In genomic region chr2:119176761-119177160, GRCm38 (mm10) we compare ENCODE assay signal across 24 mouse cellular contexts. TPM values are rescaled to one million over a fixed set of nuclear protein-coding genes. Genes with fewer than 3 reads are reported as not detected.
DNase-seq lines count a peak whose midpoint lies in the region; ATAC-seq and TF ChIP-seq lines count a peak whose summit lies in the region.
"Had no signal": no experiment of that assay in that cellular context is flagged by ENCODE, and none has a peak within 500 bp of the region (broad histone marks: within the 10 kb centered on the region; RNA-seq: fewer than 3 reads in every experiment).

No protein-coding gene starts in this region.

- H3K4me3 ChIP-seq in midbrain, embryonic 11.5 days (ENCODE audit: low read depth, low read length) = no peak overlapping the region
- H3K4me3 ChIP-seq in midbrain, embryonic 14.5 days (replicated peaks; ENCODE audit: low read depth, low read length) = no peak overlapping the region
- H3K4me3 ChIP-seq in stomach, postnatal 0 days (ENCODE audit: low read depth, low read length) = no peak overlapping the region
- H3K4me3 ChIP-seq: embryonic facial prominence, embryonic 13.5 days; lung, embryonic 15.5 days; midbrain, embryonic 10.5 days had no signal

- no peak for ATAC-seq in midbrain, embryonic 11.5 days (ENCODE audit: low FRiP score)
- ATAC-seq in midbrain, embryonic 14.5 days (ENCODE audit: low FRiP score, low TSS enrichment) = no peak
- no peak for ATAC-seq in stomach, postnatal 0 days (ENCODE audit: low FRiP score, low TSS enrichment)
- ATAC-seq: activated CD4-positive, CD25-positive, alpha-beta regulatory T cell, adult 4 months; forebrain, embryonic 14.5 days; Patski had no signal

- TF ChIP-seq CTCF in stomach, postnatal 0 days (IDR thresholded peaks at IDR 0.05; ENCODE audit: low read depth) = peak; percentile 5; the same call in 1 of the 2 replicates

- 60% methylated on average over 3 of the region's 3 CpGs for WGBS in midbrain, embryonic 11.5 days
- 59% methylated on average over 3 of the region's 3 CpGs for WGBS in midbrain, embryonic 14.5 days
- WGBS in stomach, postnatal 0 days = 62% methylated on average over 3 of the region's 3 CpGs

- H3K27me3 ChIP-seq in midbrain, embryonic 11.5 days (ENCODE audit: control insufficient read depth, insufficient read depth, low read length) = no peaks in the 10 kb centered on the region
- no peaks in the 10 kb centered on the region for H3K27me3 ChIP-seq in midbrain, embryonic 14.5 days (ENCODE audit: control insufficient read depth, insufficient read depth, low read length)
- H3K27me3 ChIP-seq in stomach, postnatal 0 days (ENCODE audit: control insufficient read depth, insufficient read depth, low read length) = no peaks in the 10 kb centered on the region
- H3K27me3 ChIP-seq: embryonic facial prominence, embryonic 13.5 days; lung, embryonic 15.5 days; Patski had no signal

- H3K4me1 ChIP-seq in midbrain, embryonic 11.5 days (ENCODE audit: control insufficient read depth, insufficient read depth, low read length) = peaks cover 10% of the 10 kb centered on the region
- H3K4me1 ChIP-seq in midbrain, embryonic 14.5 days (ENCODE audit: control insufficient read depth, insufficient read depth, low read length) = 0 out of 2 replicates have a peak, but pooled peaks cover 7% of the 10 kb centered on the region
- H3K4me1 ChIP-seq in stomach, postnatal 0 days (replicated peaks; ENCODE audit: control insufficient read depth, insufficient read depth) = 0 out of 2 replicates have a peak, but pooled peaks cover 2% of the 10 kb centered on the region

- H3K4me2 ChIP-seq in midbrain, embryonic 11.5 days = no peak overlapping the region
- no peak overlapping the region for H3K4me2 ChIP-seq in midbrain, embryonic 14.5 days (ENCODE audit: low read length)
- H3K4me2 ChIP-seq in stomach, postnatal 0 days (replicated peaks; ENCODE audit: low read depth) = no peak overlapping the region
- H3K4me2 ChIP-seq: embryonic facial prominence, embryonic 13.5 days; lung, embryonic 15.5 days had no signal

- H3K27ac ChIP-seq in midbrain, embryonic 11.5 days (ENCODE audit: low read depth, low read length) = no peak overlapping the region
- H3K27ac ChIP-seq in midbrain, embryonic 14.5 days (replicated peaks; ENCODE audit: low read depth, low read length) = no peak overlapping the region
- H3K27ac ChIP-seq in stomach, postnatal 0 days (replicated peaks) = no peak overlapping the region
- H3K27ac ChIP-seq: embryonic facial prominence, embryonic 13.5 days; lung, embryonic 15.5 days; macrophage; midbrain, embryonic 10.5 days had no signal

- DNase-seq in kidney, adult 11 months = peak; percentile 27
- no peak for DNase-seq in kidney, postnatal 10 days
- DNase-seq in midbrain, embryonic 11.5 days (ENCODE audit: low spot score, missing footprints) = peak; percentile 35
- DNase-seq in midbrain, embryonic 14.5 days = no peak
- DNase-seq in adipocyte (ENCODE audit: low spot score) = peak; percentile 37
- DNase-seq in stomach, postnatal 0 days (ENCODE audit: low spot score) = no peak
- DNase-seq in layer of hippocampus, postnatal 25 days (ENCODE audit: extremely low spot score in 1 of 2, low spot score in 1 of 2) = no peak
- no peak for DNase-seq in lung, postnatal 36 days
- DNase-seq: adrenal gland, postnatal 14 days; cerebellum, postnatal 14 days; gastrocnemius, postnatal 36 days; layer of hippocampus, postnatal 36 days; right cerebral cortex, postnatal 14 days; thymus, adult 18-20 months; thymus, postnatal 4 days had no signal

- TF ChIP-seq EP300 in stomach, postnatal 0 days (optimal IDR thresholded peaks at IDR 0.05) = no peak

- H3K36me3 ChIP-seq in midbrain, embryonic 11.5 days (ENCODE audit: control insufficient read depth, insufficient read depth, low read length) = no peaks in the 10 kb centered on the region; the same call in 1 of the 2 replicates
- peaks cover 44% of the 10 kb centered on the region for H3K36me3 ChIP-seq in midbrain, embryonic 14.5 days (ENCODE audit: control insufficient read depth, insufficient read depth, low read length)
- peaks cover 3% of the 10 kb centered on the region; the same call in 1 of the 2 replicates for H3K36me3 ChIP-seq in stomach, postnatal 0 days (ENCODE audit: control insufficient read depth, insufficient read depth, low read length)

- H3K9ac ChIP-seq in midbrain, embryonic 11.5 days (ENCODE audit: low read length) = no peak overlapping the region
- H3K9ac ChIP-seq in midbrain, embryonic 14.5 days (replicated peaks; ENCODE audit: low read length) = no peak overlapping the region
- no peak overlapping the region for H3K9ac ChIP-seq in stomach, postnatal 0 days (ENCODE audit: low read length)
- H3K9ac ChIP-seq: embryonic facial prominence, embryonic 13.5 days; lung, embryonic 15.5 days had no signal

- H3K9me3 ChIP-seq in midbrain, embryonic 11.5 days (ENCODE audit: control insufficient read depth, low read length) = no peaks in the 10 kb centered on the region
- no peaks in the 10 kb centered on the region for H3K9me3 ChIP-seq in midbrain, embryonic 14.5 days (ENCODE audit: control insufficient read depth, low read length)
- no peaks in the 10 kb centered on the region for H3K9me3 ChIP-seq in stomach, postnatal 0 days (ENCODE audit: control insufficient read depth, low read length)
- H3K9me3 ChIP-seq: embryonic facial prominence, embryonic 13.5 days; lung, embryonic 15.5 days; midbrain, embryonic 10.5 days had no signal

RNA-seq across cellular contexts. Expression of gene Gm14137, which starts 2.5 kb away (rescaled TPM):
- 0.15 and 0.20 TPM in 2 replicates for polyA plus RNA-seq in midbrain, embryonic 11.5 days (2014; fragmentation: Nextera tagmentation; extraction: Ambion mirVana)
- polyA plus RNA-seq in midbrain, embryonic 14.5 days (2014; fragmentation: Nextera tagmentation; extraction: Ambion mirVana) = 0.43 and 0.90 TPM in 2 replicates
- 4.3 and 4.9 TPM in 2 replicates for polyA plus RNA-seq in stomach, postnatal 0 days (2015; fragmentation: Nextera tagmentation; extraction: Ambion mirVana)
- not detected for total RNA-seq in layer of hippocampus, postnatal 25 days (2021)
- total RNA-seq: gastrocnemius, postnatal 36 days; hematopoietic stem cell, adult 5-6 weeks; layer of hippocampus, postnatal 36 days; left cerebral cortex, postnatal 25 days had no signal
- polyA plus RNA-seq: macrophage had no signal

RNA-seq across cellular contexts. Expression of gene Gchfr, which starts 9.2 kb away (rescaled TPM):
- polyA plus RNA-seq in midbrain, embryonic 11.5 days (2014; fragmentation: Nextera tagmentation; extraction: Ambion mirVana) = 1.5 and 2.5 TPM in 2 replicates
- 7.4 and 8.6 TPM in 2 replicates for polyA plus RNA-seq in midbrain, embryonic 14.5 days (2014; fragmentation: Nextera tagmentation; extraction: Ambion mirVana)
- polyA plus RNA-seq in stomach, postnatal 0 days (2015; fragmentation: Nextera tagmentation; extraction: Ambion mirVana) = 1.3 and 1.5 TPM in 2 replicates
- not detected for total RNA-seq in layer of hippocampus, postnatal 25 days (2021)
- total RNA-seq: gastrocnemius, postnatal 36 days; layer of hippocampus, postnatal 36 days; left cerebral cortex, postnatal 25 days had no signal
- polyA plus RNA-seq: activated CD4-positive, CD25-positive, alpha-beta regulatory T cell, adult 4 months; macrophage had no signal

RNA-seq across cellular contexts. Expression of gene Rmdn3, which starts 19.9 kb away (rescaled TPM):
- polyA plus RNA-seq in midbrain, embryonic 11.5 days (2014; fragmentation: Nextera tagmentation; extraction: Ambion mirVana) = 41.1 and 46.7 TPM in 2 replicates
- polyA plus RNA-seq in midbrain, embryonic 14.5 days (2014; fragmentation: Nextera tagmentation; extraction: Ambion mirVana) = 43.8 and 45.7 TPM in 2 replicates
- polyA plus RNA-seq in stomach, postnatal 0 days (2015; fragmentation: Nextera tagmentation; extraction: Ambion mirVana) = 40.1 and 40.5 TPM in 2 replicates
- total RNA-seq in layer of hippocampus, postnatal 25 days (2021) = 10 to 100 TPM; 51.5 to 56.5 TPM

RNA-seq across cellular contexts. Expression of gene Zfyve19, which starts 31.7 kb away (rescaled TPM):
- polyA plus RNA-seq in midbrain, embryonic 11.5 days (2014; fragmentation: Nextera tagmentation; extraction: Ambion mirVana) = 44.2 and 48.9 TPM in 2 replicates
- 57.3 and 58.7 TPM in 2 replicates for polyA plus RNA-seq in midbrain, embryonic 14.5 days (2014; fragmentation: Nextera tagmentation; extraction: Ambion mirVana)
- 28.5 and 30.9 TPM in 2 replicates for polyA plus RNA-seq in stomach, postnatal 0 days (2015; fragmentation: Nextera tagmentation; extraction: Ambion mirVana)
- 10 to 100 TPM; 28.3 to 38.8 TPM for total RNA-seq in layer of hippocampus, postnatal 25 days (2021)

RNA-seq across cellular contexts. Expression of gene Dnajc17, which starts 31.8 kb away (rescaled TPM):
- 22.5 and 25.6 TPM in 2 replicates for polyA plus RNA-seq in midbrain, embryonic 11.5 days (2014; fragmentation: Nextera tagmentation; extraction: Ambion mirVana)
- polyA plus RNA-seq in midbrain, embryonic 14.5 days (2014; fragmentation: Nextera tagmentation; extraction: Ambion mirVana) = 21.8 and 27.8 TPM in 2 replicates
- polyA plus RNA-seq in stomach, postnatal 0 days (2015; fragmentation: Nextera tagmentation; extraction: Ambion mirVana) = 11.7 and 12.5 TPM in 2 replicates
- 10 to 100 TPM; 15.8 to 19.7 TPM for total RNA-seq in layer of hippocampus, postnatal 25 days (2021)

Comparison
In these comparisons a context has a peak if more than half of its experiments do, and no peak if none do; other contexts are left out.
1. DNase-seq: peak in kidney, adult 11 months (single experiment), midbrain, embryonic 11.5 days (single experiment) and adipocyte (single experiment); none in kidney, postnatal 10 days (single experiment), midbrain, embryonic 14.5 days (single experiment), stomach, postnatal 0 days (single experiment), layer of hippocampus, postnatal 25 days (0 of 2) and lung, postnatal 36 days (single experiment).